Mouse (Mus musculus) cerebellum, postnatal 10 days (tissue): ENCODE data around the gene Klhl8.
A peak's percentile ranks its signal among the peaks of the same experiment; 100 is the strongest.

Experiments
- DNase-seq, 2 experiments: peaks; one replicate each; pipeline ENCODE4 v3.0.0; 2021; ENCODE audit warnings: mixed read lengths in 2 of 2

Klhl8 gene

GRCm38 (mm10) chr5:103914335-103915226 lies 3.5 kb upstream of the Klhl8 start:
- DNase-seq = peak; percentile 20 to 33

- no peak for DNase-seq
Observed at GRCm38 (mm10) chr5:103913150-103913549, 2.1 kb upstream of the Klhl8 start.

GRCm38 (mm10) chr5:103911555-103911954 lies 496 bp upstream of the Klhl8 start:
- DNase-seq = peak in 1 of 2 experiments; percentile 11

GRCm38 (mm10) chr5:103910156-103910555 lies 903 bp downstream of the Klhl8 start:
- DNase-seq = peak in 1 of 2 experiments; percentile 18

GRCm38 (mm10) chr5:103909466-103909865 lies 1.6 kb downstream of the Klhl8 start:
- DNase-seq = no peak

- no peak for DNase-seq
Observed at GRCm38 (mm10) chr5:103908851-103909250, 2.2 kb downstream of the Klhl8 start.

- no peak for DNase-seq
Observed at GRCm38 (mm10) chr5:103907844-103908243, 3.2 kb downstream of the Klhl8 start.

- DNase-seq = no peak
Observed at GRCm38 (mm10) chr5:103906173-103906572, 4.9 kb downstream of the Klhl8 start.

- DNase-seq = no peak
Observed at GRCm38 (mm10) chr5:103898310-103898709, 12.7 kb downstream of the Klhl8 start.

GRCm38 (mm10) chr5:103889766-103890165 lies 21.3 kb downstream of the Klhl8 start:
- DNase-seq = no peak

- no peak for DNase-seq
Observed at GRCm38 (mm10) chr5:103863759-103864158, 47.3 kb downstream of the Klhl8 start.

GRCm38 (mm10) chr5:103860622-103861021 lies 50.4 kb downstream of the Klhl8 start:
- DNase-seq = no peak

- no peak for DNase-seq
Observed at GRCm38 (mm10) chr5:103857151-103857550, 53.9 kb downstream of the Klhl8 start.

- DNase-seq = peak; percentile 73 to 82
Observed at GRCm38 (mm10) chr5:103856286-103857009, 54.6 kb downstream of the Klhl8 start.

- DNase-seq = no peak
Observed at GRCm38 (mm10) chr5:103855483-103856211, 55.4 kb downstream of the Klhl8 start.

- no peak for DNase-seq
Observed at GRCm38 (mm10) chr5:103854807-103855194, 56.3 kb downstream of the Klhl8 start.

GRCm38 (mm10) chr5:103854041-103854806 lies 56.8 kb downstream of the Klhl8 start:
- peak; percentile 85 to 86 for DNase-seq

GRCm38 (mm10) chr5:103852756-103853549 lies 58.1 kb downstream of the Klhl8 start:
- no peak for DNase-seq

- DNase-seq = no peak
Observed at GRCm38 (mm10) chr5:103848546-103848945, 62.5 kb downstream of the Klhl8 start.

GRCm38 (mm10) chr5:103846609-103847008 lies 64.5 kb downstream of the Klhl8 start:
- peak in 1 of 2 experiments; percentile 35 for DNase-seq

GRCm38 (mm10) chr5:103846154-103846551 lies 64.9 kb downstream of the Klhl8 start:
- DNase-seq = no peak
